Mouse (Mus musculus) cerebellum, adult 9-11 months (tissue): ENCODE data around the gene Serpinb2.

Experiments used
- DNase-seq: peaks from one replicate; pipeline ENCODE4 v3.0.0; 2022

Serpinb2 gene

DNA sequence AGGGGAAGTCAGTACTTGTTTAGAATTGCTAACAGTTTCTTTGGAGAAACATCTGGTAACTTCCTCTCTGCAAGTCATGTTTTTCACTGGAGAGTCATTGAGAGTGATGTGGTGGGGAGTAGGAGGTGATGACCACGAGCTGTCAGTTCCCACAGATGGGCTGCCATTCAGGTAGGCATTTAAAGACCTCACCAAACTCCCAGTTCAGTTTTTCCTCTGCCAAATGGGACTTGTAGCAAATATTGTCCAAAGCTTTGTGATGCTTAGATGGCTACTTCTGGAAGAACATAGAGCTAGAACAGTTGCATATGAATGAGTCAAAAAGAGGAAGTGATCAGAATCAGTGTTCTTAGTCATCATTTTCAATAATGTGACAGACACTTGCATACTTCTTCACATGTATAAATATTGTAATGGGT, 72.7 kb downstream of the Serpinb2 start:
- no peak for DNase-seq

DNA sequence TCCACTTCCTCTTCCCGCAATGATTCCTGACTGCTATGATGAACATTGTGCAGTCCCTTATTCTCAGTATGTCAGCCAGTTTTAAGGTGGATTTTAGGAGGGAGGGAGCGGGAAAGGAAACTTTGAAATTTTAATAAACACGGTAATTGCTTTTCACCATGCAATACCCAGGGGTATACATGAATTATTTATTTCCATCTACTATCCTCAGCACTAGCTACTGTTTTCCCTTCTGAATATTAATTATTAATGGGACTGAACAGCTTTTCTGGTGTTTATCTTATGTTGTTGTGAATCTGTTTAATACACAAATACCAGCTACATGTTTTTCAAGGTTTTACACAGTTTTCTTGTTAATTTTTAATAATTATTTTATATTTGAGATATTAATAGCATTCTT, 73.7 kb downstream of the Serpinb2 start:
- DNase-seq = no peak
